Mouse (Mus musculus) hematopoietic stem cell, adult 5-6 weeks (primary cell): Measurements from ENCODE around the gene Pparg. TPM values are rescaled to one million over a fixed set of nuclear protein-coding genes. Genes with fewer than 3 reads are reported as not detected.

Experiments
- ATAC-seq, 2 experiments: fragments of 125-278 bp in 1 of 2; replicated peaks in 1 of 2; 2 replicates each; pipeline ENCODE4 v1.8.0; 2016 to 2017; ENCODE audit warnings: inconsistent platforms in 2 of 2, mild to moderate bottlenecking in 2 of 2, moderate number of reproducible peaks in 2 of 2, low read depth in 1 of 2, moderate TSS enrichment in 1 of 2; ENCODE audit not compliant: low FRiP score in 2 of 2, poor library complexity in 2 of 2, severe bottlenecking in 2 of 2, insufficient read depth in 1 of 2, low TSS enrichment in 1 of 2
- total RNA-seq: library from RNA; stranded (forward); fragments of 172-1452, 232-1000 nt; gene quantifications from 2 replicates; pipeline ENCODE4 v1.2.3, GENCODE M21; 2017

Gene Pparg
- total RNA-seq, 1 experiment from 2014 or later, result 0.50 TPM

GRCm38 (mm10) chr6:115424433-115424832 is 63.7 kb downstream of the Pparg start:
- ATAC-seq, result peak in 1 of 2 experiments; percentile 56; a peak in 1 of 4 replicates

- no peak for ATAC-seq
These were observed 72.0 kb downstream of the Pparg start for GRCm38 (mm10) chr6:115432726-115433125.

GRCm38 (mm10) chr6:115434054-115434453 is 73.3 kb downstream of the Pparg start:
- ATAC-seq, result peak; percentile 36 to 37; a peak in 2 of 4 replicates

DNA sequence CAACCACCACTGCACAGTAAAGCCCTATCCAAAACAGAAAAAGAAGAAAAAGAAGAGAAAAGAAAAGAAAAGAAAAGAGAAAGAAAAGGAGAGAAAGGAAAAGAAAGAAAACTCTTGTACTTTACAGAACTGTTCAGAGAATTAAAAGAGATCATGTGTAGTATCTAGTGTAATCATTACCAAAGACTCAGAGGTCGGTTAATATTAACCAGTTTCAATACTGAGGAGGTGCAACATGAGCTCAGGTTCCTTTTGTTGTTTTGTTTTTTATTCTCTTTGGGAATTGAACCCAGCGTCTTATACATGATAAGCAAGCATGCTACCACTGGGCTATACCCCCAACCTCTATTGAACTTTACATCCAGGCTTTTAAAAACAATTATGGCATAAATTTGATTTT is 74.1 kb downstream of the Pparg start:
- no peak for ATAC-seq

- peak in 1 of 2 experiments; percentile 12; a peak in 1 of 4 replicates for ATAC-seq
These were observed 79.7 kb downstream of the Pparg start for GRCm38 (mm10) chr6:115440231-115441006.

DNA sequence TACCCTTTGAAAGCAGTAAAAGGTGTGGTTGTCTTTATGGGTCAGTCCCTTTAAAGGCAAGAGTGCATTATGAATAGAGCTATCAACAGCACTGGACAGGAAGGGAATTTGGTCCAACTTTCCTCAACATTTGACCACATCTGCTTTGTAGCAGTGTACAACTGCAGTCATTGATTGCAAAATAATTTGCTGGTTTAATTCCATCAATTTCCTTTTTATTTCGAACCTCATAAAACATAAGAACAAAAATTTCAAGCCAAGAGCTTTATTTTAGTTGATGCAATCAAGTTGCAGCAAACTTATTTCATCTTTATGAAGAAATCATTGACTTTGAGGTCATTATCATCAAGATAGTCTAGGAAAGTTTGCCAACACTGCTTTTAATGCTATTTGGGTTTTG is 91.8 kb downstream of the Pparg start:
- no peak for ATAC-seq

GRCm38 (mm10) chr6:115462743-115463337 is 102.1 kb downstream of the Pparg start:
- ATAC-seq, result no peak

DNA sequence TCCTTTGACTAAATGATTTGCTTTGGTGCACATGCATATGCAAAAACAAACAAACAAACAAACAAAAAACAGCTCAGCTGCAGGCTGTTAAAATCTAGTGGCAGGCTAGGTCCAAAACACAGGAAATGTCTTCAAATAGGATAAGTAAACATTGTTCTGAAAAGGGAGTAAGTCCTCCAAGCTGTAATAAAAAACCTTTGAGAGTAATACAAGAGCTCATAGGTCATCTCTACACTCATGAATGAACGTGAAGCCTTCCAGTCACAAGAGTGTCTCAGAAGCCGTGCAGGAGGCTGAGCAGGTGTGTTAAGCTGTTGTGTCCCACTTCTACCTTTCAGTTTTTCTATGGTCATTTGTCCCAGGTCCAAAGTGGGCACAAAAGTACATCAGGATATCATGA is 102.6 kb downstream of the Pparg start:
- no peak for ATAC-seq

DNA sequence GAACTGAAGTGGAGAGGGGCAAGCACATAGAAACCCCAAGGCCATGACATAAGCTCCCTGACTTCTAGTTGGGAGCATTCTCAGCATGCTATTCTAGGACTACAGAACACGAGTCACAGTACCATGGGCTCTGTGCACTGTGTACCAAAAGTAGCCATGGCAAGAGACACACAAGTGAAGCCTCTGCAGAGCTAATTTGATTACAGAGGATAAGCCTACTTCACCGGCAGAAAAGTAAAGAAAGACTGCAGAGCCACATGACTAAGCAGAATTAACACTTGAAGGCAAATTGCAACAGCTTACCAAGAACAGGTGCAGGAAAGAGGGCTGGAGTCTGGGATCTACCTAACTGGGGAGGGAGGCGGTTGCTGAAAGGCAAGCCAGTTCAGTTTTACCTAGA is 103.9 kb downstream of the Pparg start:
- no peak for ATAC-seq

- no peak for ATAC-seq
These were observed 104.7 kb downstream of the Pparg start for GRCm38 (mm10) chr6:115465463-115465862.

DNA sequence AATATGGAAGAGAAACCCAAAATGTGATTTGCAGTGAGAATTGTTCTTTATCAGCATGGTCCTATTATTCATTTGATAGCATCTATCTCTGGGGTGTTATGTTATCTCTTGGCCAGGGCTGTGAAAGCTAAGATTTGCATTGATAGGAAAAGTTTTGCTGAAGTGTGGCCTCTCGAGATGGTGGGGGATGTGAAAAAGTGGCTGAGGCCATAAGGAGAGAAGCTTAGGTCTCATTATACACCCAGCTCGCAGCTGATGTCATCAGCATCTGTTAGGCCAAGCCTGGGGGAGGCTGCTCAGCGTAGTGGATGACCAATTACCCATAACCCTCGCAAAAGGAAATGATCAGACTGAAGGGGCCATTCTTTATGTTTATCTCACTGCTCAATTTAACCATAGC is 105.1 kb downstream of the Pparg start:
- ATAC-seq, result no peak

GRCm38 (mm10) chr6:115466601-115467000 is 105.8 kb downstream of the Pparg start:
- no peak for ATAC-seq

DNA sequence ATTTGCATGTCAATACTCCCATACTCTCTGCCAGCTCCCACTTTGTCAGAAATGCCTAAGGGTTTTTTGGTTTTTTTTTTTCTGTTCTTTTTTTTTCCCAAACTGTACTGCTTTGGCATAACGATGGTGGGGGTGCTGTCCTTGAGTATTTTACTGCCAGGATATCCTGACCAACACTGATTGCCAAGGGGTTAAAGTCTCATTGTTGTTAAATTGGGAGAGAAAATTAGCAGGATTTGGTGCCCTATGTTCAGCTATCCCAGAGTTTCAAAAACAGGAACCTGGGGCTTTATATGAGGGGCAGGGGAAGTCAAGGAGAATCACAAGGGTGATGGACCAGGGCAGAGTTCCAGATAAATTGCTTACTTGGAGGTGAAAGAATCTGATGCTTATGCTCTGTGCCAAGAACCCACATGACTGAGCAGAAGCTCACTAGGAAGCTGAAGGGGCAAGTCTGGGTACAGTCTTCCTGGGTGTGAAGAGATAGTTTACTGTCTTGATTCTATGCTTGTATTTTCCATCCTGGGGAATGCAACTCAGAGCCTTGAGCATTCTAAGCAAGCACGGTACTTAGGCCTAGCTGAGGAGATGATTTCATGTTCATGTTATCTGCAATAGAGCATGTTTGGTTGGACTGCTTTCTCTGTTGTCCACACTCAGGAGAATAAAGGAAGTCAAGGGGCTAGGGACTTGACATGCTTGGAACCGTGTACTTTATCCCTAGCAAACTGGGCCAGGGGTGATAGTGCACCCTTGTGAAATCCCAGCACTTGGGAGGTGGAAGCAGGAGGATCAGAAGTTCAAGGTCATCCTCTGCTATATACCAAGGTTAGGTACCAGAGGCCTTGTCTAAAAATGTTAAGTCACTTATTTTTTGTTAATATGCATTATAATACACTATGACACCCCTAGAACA is 109.2 kb downstream of the Pparg start:
- ATAC-seq, result no peak

DNA sequence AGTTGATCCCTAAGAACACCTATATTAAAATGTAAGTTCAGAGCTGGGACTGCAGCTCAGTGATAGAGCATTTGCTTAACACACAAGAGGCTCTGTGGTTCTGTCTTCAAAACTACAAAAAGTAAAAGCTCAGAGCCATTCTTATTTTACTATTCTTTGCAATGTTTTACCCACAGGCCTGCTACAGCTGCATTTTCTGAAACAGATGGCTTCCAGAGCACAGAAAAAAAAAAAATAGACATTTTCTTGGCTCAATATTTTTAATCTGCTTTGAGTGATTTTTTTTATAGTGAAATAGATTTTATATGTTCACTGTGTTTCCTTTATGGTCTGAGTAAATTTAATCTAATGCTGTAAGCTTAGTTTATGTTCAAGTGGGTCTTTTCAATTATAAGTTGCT is 111.2 kb downstream of the Pparg start:
- no peak for ATAC-seq

DNA sequence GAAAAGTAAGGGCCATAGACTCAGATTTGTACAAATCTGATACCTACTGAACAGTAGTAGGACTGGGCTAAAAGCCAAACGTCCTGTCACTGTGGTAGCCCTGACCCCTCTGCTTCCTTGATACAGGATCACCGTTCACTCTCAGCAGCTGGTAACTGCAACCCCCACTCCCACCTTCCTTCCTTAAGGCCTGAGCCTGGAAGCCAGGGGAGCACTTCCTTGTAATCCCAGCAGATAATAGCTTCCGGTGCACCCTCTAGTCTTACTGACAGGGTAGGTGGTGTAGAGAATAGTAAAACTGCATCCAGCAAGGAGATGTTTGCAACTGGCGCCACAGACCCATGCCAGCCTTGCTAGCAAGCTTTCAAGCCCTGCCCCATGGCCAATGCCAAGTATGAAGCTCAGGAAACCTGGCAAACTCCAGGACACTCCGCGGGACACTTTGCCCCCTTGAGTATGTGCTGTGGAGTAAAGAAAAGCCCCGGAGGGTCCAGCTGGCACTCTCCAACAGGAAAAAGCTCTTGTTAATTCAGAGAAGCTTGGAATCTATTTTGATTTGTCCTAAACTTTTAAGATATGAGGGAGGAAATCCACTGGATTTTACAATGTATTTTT is 116.4 kb downstream of the Pparg start:
- no peak for ATAC-seq

DNA sequence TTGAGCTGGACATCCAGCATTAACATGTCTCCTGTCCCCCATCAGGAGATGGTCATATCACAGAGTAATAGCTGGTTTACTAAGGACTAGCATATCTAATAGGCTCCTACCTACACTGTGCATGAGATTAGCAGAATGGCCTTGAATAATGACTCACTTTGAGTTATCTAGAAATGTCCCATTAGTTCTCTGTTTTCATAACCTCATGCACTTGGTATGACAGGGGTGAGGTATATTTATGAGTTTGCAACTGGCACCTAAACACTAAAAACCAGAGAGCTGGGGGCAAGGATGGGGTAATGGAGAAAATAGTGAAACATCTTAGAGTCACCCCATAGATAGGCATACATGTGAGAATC is 119.2 kb downstream of the Pparg start:
- ATAC-seq, result peak in 1 of 2 experiments; percentile 9; a peak in 2 of 4 replicates

- ATAC-seq, result peak; percentile 70 to 79
These were observed 119.7 kb downstream of the Pparg start for GRCm38 (mm10) chr6:115480322-115481017.
